Mouse (Mus musculus) neutrophil, adult 59 days (primary cell): Measurements from ENCODE around the gene Pdrg1. TPM values are rescaled to one million over a fixed set of nuclear protein-coding genes. Genes with fewer than 3 reads are reported as not detected.

Experiments
- total RNA-seq, 2 experiments: library from RNA; stranded (reverse); gene quantifications; 1 replicate in 1 of 2; 2 replicates in 1 of 2; pipeline ENCODE4 v1.2.4; 2023

The Pdrg1 gene
- 10 to 100 TPM; 17.9 to 19.6 TPM for total RNA-seq

DNA sequence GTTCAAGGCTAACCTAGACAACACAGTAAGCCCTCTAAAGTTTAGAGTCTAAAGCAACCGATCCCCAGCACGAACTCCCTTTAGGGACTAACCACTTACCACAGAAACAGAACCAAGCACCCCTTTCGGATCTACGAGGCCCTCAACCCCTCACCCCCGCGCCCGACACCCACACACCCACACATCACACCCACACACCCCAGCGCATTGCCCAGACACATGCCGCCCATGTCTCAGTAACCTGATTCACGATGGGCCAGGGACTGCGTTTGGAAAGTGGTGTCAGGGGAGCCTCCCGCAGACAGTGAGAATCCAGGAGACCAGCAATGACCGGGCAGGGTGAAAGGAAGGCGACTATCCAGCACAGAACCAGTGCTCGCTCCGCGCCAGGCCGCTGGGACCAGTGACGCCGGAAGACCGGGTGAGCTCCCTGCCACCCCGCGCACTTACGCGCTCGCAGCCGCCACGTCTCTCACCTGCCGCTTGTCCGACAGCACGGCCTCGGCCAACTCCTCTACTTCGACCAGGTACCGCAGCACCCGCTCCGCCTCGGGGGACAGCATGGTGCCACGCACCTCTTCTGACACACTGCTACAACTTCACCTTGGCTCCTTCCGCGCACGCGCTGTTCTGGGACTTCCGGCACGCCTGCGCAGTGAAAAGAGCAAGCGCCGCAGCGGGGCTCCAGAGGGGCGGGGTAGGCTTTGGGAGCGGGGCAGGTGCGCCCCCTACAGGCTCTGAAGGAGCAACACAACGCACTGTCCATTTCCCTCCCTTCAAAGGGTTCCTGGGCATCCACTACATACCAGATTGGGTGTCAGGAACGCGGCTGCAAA, at the start of gene Pdrg1:
Gene Pdrg1 (minus strand): TSS at position 670 of the 836 bp plus-strand sequence.

DNA sequence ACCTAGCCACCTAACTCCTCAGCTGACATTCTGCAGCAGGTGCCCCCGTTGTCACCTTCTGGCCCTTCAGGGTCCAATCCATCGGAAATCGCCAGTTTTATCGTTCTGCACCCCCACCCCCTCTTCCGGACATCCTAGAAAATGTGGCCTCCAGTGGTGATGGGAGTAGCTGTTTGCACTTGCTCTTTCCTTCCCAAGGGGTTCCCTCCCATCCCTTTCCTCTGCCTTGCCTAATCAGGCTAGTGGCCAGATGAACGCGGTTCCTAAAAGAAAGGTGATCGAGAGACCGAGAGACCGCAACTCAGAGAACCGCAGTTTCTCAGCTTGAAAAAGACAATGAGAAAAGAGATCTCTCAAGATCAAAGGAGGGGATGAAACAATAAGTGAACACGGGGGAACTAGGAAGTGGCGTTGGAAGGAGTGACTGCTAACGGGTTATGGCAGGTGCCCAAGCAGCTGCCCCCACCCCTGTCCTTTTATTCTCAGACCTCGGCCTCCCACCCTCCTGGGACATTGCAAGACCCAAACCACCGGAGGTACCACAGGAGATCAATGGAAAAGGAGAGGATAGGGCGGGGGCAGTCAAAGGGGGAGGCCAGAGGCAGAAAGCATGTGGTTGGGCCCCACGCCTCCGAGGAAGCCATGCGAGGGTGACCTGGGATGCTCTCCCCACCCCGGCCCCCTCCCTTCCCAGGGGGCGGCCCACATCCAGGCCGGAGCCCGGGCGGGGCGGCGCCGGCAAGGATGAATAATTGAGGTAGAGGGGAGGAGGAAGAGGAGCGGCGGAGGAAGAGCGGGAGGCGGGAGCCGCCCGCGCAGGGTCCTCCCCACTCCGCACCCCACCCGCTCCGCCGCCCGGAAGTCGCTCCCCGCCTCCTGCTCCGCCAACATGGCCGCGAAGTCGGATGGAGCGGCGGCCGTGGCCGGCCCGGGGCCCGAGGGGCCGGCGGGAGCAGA, 16.2 kb upstream of the Pdrg1 start, which contains the start of gene Xkr7:
Gene Xkr7 (plus strand): TSS at position 727 of the 957 bp plus-strand sequence.

DNA sequence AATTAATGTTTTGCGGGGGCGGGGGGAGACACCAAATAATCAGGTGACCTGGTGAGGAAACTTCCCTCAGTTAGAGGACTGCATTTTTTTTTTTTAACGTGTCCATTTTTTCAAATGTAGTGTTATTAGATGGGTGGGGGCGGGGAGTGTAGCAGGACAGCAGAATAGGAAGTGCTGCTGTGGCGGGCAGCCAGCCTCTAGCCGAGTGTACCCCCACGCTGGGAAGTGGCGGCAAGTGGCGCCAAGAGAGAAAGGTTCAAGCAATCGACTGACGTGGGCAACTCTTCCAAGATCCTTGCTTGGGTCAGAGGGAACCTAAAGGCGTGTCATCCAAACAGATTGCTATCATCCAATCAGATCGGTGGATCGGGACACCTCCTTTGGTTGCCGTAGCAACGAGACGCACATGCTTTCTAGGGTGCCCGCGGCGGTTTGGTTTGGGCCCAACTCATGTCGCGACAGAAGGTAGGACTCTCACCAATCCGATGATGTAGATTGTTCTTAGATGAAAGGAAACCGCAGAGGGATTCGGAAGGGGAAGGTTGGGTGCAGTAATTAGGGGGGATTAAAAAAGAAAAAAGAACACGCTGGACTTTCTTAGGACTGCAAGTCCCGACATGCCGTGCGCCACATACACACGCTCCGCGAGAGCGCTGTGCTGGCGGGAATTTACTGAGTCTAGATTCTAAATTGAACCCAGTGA, 53.0 kb downstream of the Pdrg1 start, which contains the start of gene Ttll9:
Gene Ttll9 (plus strand): TSS at position 395 of the 703 bp plus-strand sequence.

Other genes with a start within 250 kb of the Pdrg1 start
- 10 to 100 TPM; 29.6 to 30.5 TPM for gene Bcl2l1, start 183.7 kb downstream of the Pdrg1 start, total RNA-seq
- gene Tpx2, start 167.5 kb downstream of the Pdrg1 start, total RNA-seq = 10 to 100 TPM; 46.7 to 49.4 TPM
- gene Mylk2, start 104.1 kb downstream of the Pdrg1 start, total RNA-seq = under 1 TPM in 1 of 2 experiments, not detected in 1; 0.15 TPM
- gene Foxs1, start 82.2 kb downstream of the Pdrg1 start, total RNA-seq = not detected
- gene Dusp15, start 63.7 kb downstream of the Pdrg1 start, total RNA-seq = not detected
- gene Ttll9, start 52.9 kb downstream of the Pdrg1 start, total RNA-seq = not detected
- gene Xkr7, start 16.4 kb upstream of the Pdrg1 start, total RNA-seq = not detected
- 1 to 10 TPM; 1.9 to 2.3 TPM for gene Ccm2l, start 50.5 kb upstream of the Pdrg1 start, total RNA-seq
- 100 to 1,000 TPM; 230 to 240 TPM for gene Hck, start 93.0 kb upstream of the Pdrg1 start, total RNA-seq
- gene Tm9sf4, start 145.9 kb upstream of the Pdrg1 start, total RNA-seq = 10 to 100 TPM; 72.9 to 79.8 TPM
- gene Tspyl3, start 210.0 kb upstream of the Pdrg1 start, total RNA-seq = 1 to 10 TPM; 5.0 to 6.0 TPM
- 10 to 100 TPM; 34.4 to 42.0 TPM for gene Plagl2, start 226.0 kb upstream of the Pdrg1 start, total RNA-seq
- gene Pofut1, start 226.1 kb upstream of the Pdrg1 start, total RNA-seq = 10 to 100 TPM; 16.7 to 21.5 TPM